Mouse (Mus musculus) left cerebral cortex, adult 18-20 months (tissue): Measurements from ENCODE around the gene Vmn2r111. TPM values are rescaled to one million over a fixed set of nuclear protein-coding genes. Genes with fewer than 3 reads are reported as not detected.
"Not testable (repeated sequence)": the region's sequence is repeated elsewhere in the genome, so short reads cannot be mapped to it uniquely, and the experiment has no call there.

Experiments
- DNase-seq, 2 experiments: peaks; one replicate each; pipeline ENCODE4 v3.0.0; 2021 to 2022; ENCODE audit warnings: low spot score in 2 of 2, mixed read lengths in 1 of 2
- long read RNA-seq, 2 experiments: library from polyadenylated mRNA; stranded (forward); transcript quantifications; one replicate each; pipeline ENCODE4 v2.0.0; 2021
- total RNA-seq, 2 experiments: library from RNA; stranded (reverse); gene quantifications; 2 replicates each; pipeline ENCODE4 v1.2.3; 2021

Vmn2r111 gene
- not detected for total RNA-seq
- long read RNA-seq, experiment 1, result 0 reads
- long read RNA-seq, experiment 2, result 0 reads

DNA sequence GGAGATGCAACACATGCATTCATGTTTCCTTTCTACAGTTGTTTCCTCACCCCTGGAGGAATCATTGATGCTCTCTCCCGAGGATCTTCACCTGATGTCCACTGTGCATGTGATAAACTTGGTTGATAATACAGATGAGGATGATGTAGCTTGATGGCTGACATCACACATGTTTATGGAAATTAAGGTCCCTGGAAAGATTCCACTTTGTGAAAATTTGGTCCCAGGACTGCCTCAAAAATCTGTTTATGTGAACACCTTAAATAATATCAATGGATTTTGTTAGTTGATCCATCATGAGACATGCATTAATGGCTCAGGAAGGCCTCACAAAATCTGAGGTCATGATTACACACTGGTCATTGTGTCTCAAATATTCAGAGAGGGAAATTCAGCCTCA, at the start of gene Vmn2r111:
Vmn2r111 (minus strand) TSS at position 101 of the 400 bp plus-strand sequence.
- DNase-seq, result not testable (repeated sequence)

GRCm38 (mm10) chr17:22600651-22601050, 27.4 kb upstream of the Vmn2r111 start, which contains the start of gene Vmn2r112:
Gene Vmn2r112 (plus strand): TSS chr17:22600951.
- not testable (repeated sequence) for DNase-seq

GRCm38 (mm10) chr17:22520467-22520866, 52.8 kb downstream of the Vmn2r111 start:
- not testable (repeated sequence) for DNase-seq

DNA sequence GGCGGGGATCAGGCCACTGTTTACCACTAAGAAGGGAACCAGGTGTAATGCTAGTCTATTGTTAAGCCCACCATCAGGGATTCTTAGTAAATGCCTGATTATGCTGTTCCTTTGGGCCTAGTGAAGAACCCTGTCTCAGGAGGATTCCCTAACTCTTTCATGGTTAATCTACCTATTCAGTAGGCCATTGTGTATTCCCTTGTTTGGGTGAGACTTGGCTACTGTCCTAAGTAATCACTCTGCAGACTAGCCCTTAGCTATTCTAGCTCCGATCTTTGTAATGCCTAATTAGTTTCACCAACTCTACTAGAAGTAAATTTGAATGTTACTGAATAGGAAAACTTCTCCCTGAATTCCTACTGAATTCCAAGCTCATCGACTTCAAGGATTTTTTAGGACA, 53.2 kb downstream of the Vmn2r111 start:
- not testable (repeated sequence) for DNase-seq

GRCm38 (mm10) chr17:22497120-22497519, 76.2 kb downstream of the Vmn2r111 start:
- no peak for DNase-seq

Other genes starting within 250 kb of the Vmn2r111 start
- gene Zfp944, start 212.1 kb downstream of the Vmn2r111 start, total RNA-seq, result 1 to 10 TPM; 9.0 to 9.3 TPM
- gene Zfp758, start 212.0 kb downstream of the Vmn2r111 start, total RNA-seq, result 10 to 100 TPM; 10.9 to 11.5 TPM
- gene Zfp946, start 149.3 kb downstream of the Vmn2r111 start, total RNA-seq, result 10 to 100 TPM; 11.6 to 14.5 TPM
- not detected for gene Vmn2r112, start 27.5 kb upstream of the Vmn2r111 start, total RNA-seq